Mouse (Mus musculus): ENCODE data around the gene Mitd1. TPM values are rescaled to one million over a fixed set of nuclear protein-coding genes. Genes with fewer than 3 reads are reported as not detected.

Gene Mitd1
- polyA plus RNA-seq, 1 experiment from 2014 or later = 10.3 TPM

GRCm38 (mm10) chr1:37900288-37900687, 10.1 kb upstream of the Mitd1 start:
- 67% methylated on average over 6 of the region's 6 CpGs for WGBS (ENCODE audit: insufficient replicate concordance)
- Histone ChIP-seq H3K27ac (ENCODE audit: low read length) (no peak overlapping the region), H3K36me3 (ENCODE audit: control insufficient read depth, insufficient read depth) (peaks cover 24% of the 10 kb centered on the region), H3K4me1 (ENCODE audit: control insufficient read depth, low read depth, low read length) (no peaks in the 10 kb centered on the region), H3K9me3 (replicated peaks; ENCODE audit: control insufficient read depth, low read length) (no peaks in the 10 kb centered on the region), H3K4me3 (ENCODE audit: low read depth, low read length) (no peak overlapping the region), H3K4me2 (ENCODE audit: low read depth, low read length) (no peak overlapping the region), H3K9ac (ENCODE audit: low read depth, low read length) (no peak overlapping the region), H3K27me3 (ENCODE audit: control insufficient read depth, insufficient read depth, low read depth, low read length) (no peaks in the 10 kb centered on the region)
- ATAC-seq (ENCODE audit: low read depth) = no peak

- Histone ChIP-seq H3K4me1 (ENCODE audit: control insufficient read depth, low read depth, low read length) (no peaks in the 10 kb centered on the region), H3K27ac (ENCODE audit: low read length) (no peak overlapping the region), H3K9me3 (replicated peaks; ENCODE audit: control insufficient read depth, low read length) (no peaks in the 10 kb centered on the region), H3K9ac (ENCODE audit: low read depth, low read length) (no peak overlapping the region), H3K4me3 (ENCODE audit: low read depth, low read length) (no peak overlapping the region), H3K36me3 (ENCODE audit: control insufficient read depth, insufficient read depth) (peaks cover 24% of the 10 kb centered on the region), H3K27me3 (ENCODE audit: control insufficient read depth, insufficient read depth, low read depth, low read length) (no peaks in the 10 kb centered on the region), H3K4me2 (ENCODE audit: low read depth, low read length) (no peak overlapping the region)
- ATAC-seq (ENCODE audit: low read depth) = no peak
- WGBS (ENCODE audit: insufficient replicate concordance) = 66% methylated on average over 4 of the region's 4 CpGs
Observed at GRCm38 (mm10) chr1:37899816-37900215, 9.6 kb upstream of the Mitd1 start.

GRCm38 (mm10) chr1:37894606-37895005, 4.4 kb upstream of the Mitd1 start:
- Histone ChIP-seq H3K4me2 (ENCODE audit: low read depth, low read length) (no peak overlapping the region), H3K4me1 (ENCODE audit: control insufficient read depth, low read depth, low read length) (peaks cover 12% of the 10 kb centered on the region), H3K36me3 (ENCODE audit: control insufficient read depth, insufficient read depth) (peaks cover 28% of the 10 kb centered on the region), H3K27ac (ENCODE audit: low read length) (no peak overlapping the region), H3K9me3 (replicated peaks; ENCODE audit: control insufficient read depth, low read length) (no peaks in the 10 kb centered on the region), H3K4me3 (ENCODE audit: low read depth, low read length) (no peak overlapping the region), H3K9ac (ENCODE audit: low read depth, low read length) (no peak overlapping the region), H3K27me3 (ENCODE audit: control insufficient read depth, insufficient read depth, low read depth, low read length) (no peaks in the 10 kb centered on the region)
- no peak for ATAC-seq (ENCODE audit: low read depth)

GRCm38 (mm10) chr1:37891400-37891799, 1.2 kb upstream of the Mitd1 start:
- H3K4me2 ChIP-seq (ENCODE audit: low read depth, low read length) = peak overlapping the region; percentile 74
- 36% methylated on average over 3 of the region's 3 CpGs for WGBS (ENCODE audit: insufficient replicate concordance)
- peaks cover 26% of the 10 kb centered on the region for H3K4me1 ChIP-seq (ENCODE audit: control insufficient read depth, low read depth, low read length)
- peaks cover 8% of the 10 kb centered on the region; the same call in 1 of the 2 replicates for H3K36me3 ChIP-seq (ENCODE audit: control insufficient read depth, insufficient read depth)
- H3K27me3 ChIP-seq (ENCODE audit: control insufficient read depth, insufficient read depth, low read depth, low read length) = no peaks in the 10 kb centered on the region
- H3K4me3 ChIP-seq (ENCODE audit: low read depth, low read length) = peak overlapping the region; percentile 75
- no peak for ATAC-seq (ENCODE audit: low read depth)
- H3K9ac ChIP-seq (ENCODE audit: low read depth, low read length) = peak overlapping the region; percentile 67
- no peak overlapping the region for H3K27ac ChIP-seq (ENCODE audit: low read length)
- H3K9me3 ChIP-seq (replicated peaks; ENCODE audit: control insufficient read depth, low read length) = no peaks in the 10 kb centered on the region

GRCm38 (mm10) chr1:37889206-37889605, 1.0 kb downstream of the Mitd1 start:
- H3K4me2 ChIP-seq (ENCODE audit: low read depth, low read length) = peak overlapping the region; percentile 74
- no peaks in the 10 kb centered on the region for H3K9me3 ChIP-seq (replicated peaks; ENCODE audit: control insufficient read depth, low read length)
- H3K4me3 ChIP-seq (ENCODE audit: low read depth, low read length) = peak overlapping the region; percentile 75
- H3K36me3 ChIP-seq (ENCODE audit: control insufficient read depth, insufficient read depth) = peaks cover 7% of the 10 kb centered on the region
- WGBS (ENCODE audit: insufficient replicate concordance) = 67% methylated on average over 7 of the region's 7 CpGs
- ATAC-seq (ENCODE audit: low read depth) = no peak
- peak overlapping the region; percentile 67 for H3K9ac ChIP-seq (ENCODE audit: low read depth, low read length)
- H3K27me3 ChIP-seq (ENCODE audit: control insufficient read depth, insufficient read depth, low read depth, low read length) = no peaks in the 10 kb centered on the region
- peak overlapping the region; percentile 84 for H3K27ac ChIP-seq (ENCODE audit: low read length)
- H3K4me1 ChIP-seq (ENCODE audit: control insufficient read depth, low read depth, low read length) = peaks cover 29% of the 10 kb centered on the region

DNA sequence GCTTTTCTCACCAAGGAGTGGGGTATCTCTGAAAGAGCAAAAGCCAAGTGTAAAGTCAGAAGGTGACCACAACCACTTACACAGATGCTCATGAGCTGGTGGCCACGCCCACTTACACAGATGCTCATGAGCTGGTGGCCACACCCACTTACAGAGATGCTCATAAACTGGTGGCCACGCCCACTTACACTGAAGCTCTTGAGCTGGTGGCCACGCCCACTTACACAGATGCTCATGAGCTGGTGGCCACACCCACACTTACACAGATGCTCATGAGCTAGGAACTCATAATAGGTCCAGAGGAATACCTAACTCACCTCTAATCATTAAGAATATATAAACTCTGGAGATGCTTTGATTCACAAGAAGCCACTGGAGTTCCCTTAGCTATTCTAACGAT, 5.8 kb downstream of the Mitd1 start:
- H3K4me1 ChIP-seq (ENCODE audit: control insufficient read depth, low read depth, low read length) = peaks cover 18% of the 10 kb centered on the region
- WGBS (ENCODE audit: insufficient replicate concordance) = 45% methylated on average over 4 of the region's 4 CpGs
- H3K36me3 ChIP-seq (ENCODE audit: control insufficient read depth, insufficient read depth) = peaks cover 23% of the 10 kb centered on the region

GRCm38 (mm10) chr1:37883411-37883810, 6.8 kb downstream of the Mitd1 start:
- Histone ChIP-seq H3K27ac (ENCODE audit: low read length) (no peak overlapping the region), H3K9me3 (replicated peaks; ENCODE audit: control insufficient read depth, low read length) (no peaks in the 10 kb centered on the region), H3K27me3 (ENCODE audit: control insufficient read depth, insufficient read depth, low read depth, low read length) (no peaks in the 10 kb centered on the region), H3K4me3 (ENCODE audit: low read depth, low read length) (no peak overlapping the region), H3K4me2 (ENCODE audit: low read depth, low read length) (no peak overlapping the region), H3K9ac (ENCODE audit: low read depth, low read length) (no peak overlapping the region), H3K4me1 (ENCODE audit: control insufficient read depth, low read depth, low read length) (peaks cover 12% of the 10 kb centered on the region), H3K36me3 (ENCODE audit: control insufficient read depth, insufficient read depth) (peaks cover 28% of the 10 kb centered on the region)
- WGBS (ENCODE audit: insufficient replicate concordance) = 88% methylated on average over 4 of the region's 4 CpGs
- no peak for ATAC-seq (ENCODE audit: low read depth)

More for the DNA sequence above, 5.8 kb downstream of the Mitd1 start:
- Histone ChIP-seq H3K9ac (ENCODE audit: low read depth, low read length) (no peak overlapping the region), H3K4me2 (ENCODE audit: low read depth, low read length) (no peak overlapping the region), H3K27me3 (ENCODE audit: control insufficient read depth, insufficient read depth, low read depth, low read length) (no peaks in the 10 kb centered on the region), H3K9me3 (replicated peaks; ENCODE audit: control insufficient read depth, low read length) (no peaks in the 10 kb centered on the region), H3K4me3 (ENCODE audit: low read depth, low read length) (no peak overlapping the region), H3K27ac (ENCODE audit: low read length) (no peak overlapping the region)
- peak; percentile 41 for ATAC-seq (ENCODE audit: low read depth)

DNA sequence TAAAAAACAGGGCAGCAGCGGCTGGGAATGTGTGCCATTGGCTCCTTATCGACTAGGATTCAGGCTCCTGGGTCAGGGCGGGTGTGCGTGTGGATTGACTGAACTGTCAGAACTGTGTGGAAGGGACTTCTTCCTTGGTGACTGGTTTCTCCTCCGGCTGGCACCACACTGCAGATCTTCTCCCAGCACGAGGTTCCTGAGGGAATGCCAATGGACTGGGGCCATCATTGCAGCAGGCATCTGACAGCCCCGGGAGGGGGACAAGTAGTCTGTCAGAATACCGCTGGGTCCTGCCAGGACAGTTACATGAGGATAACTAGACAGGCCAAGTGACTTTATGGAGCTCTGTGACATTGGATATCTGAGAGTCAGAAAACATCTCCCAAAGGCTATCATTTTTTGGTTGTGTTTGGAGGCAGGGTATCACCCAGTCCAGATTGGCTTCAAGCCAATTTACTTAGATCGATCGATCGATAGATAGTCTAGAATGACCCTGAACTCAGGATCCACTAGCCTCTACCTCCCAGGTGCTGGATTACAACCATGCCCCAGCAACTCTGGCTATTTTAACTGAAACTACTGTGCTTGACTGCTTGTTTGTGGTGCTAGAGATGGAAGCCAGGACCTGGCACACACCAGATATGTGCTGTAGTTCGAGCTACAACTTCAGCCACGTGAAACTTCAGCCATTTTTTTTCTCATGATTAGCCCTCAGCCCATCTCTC, 12.3 kb downstream of the Mitd1 start:
- no peak overlapping the region for H3K9ac ChIP-seq (ENCODE audit: low read depth, low read length)
- WGBS (ENCODE audit: insufficient replicate concordance) = 82% methylated on average over 13 of the region's 13 CpGs
- no peak overlapping the region for H3K27ac ChIP-seq (ENCODE audit: low read length)
- no peak for ATAC-seq (ENCODE audit: low read depth)
- peaks cover 3% of the 10 kb centered on the region for H3K4me1 ChIP-seq (ENCODE audit: control insufficient read depth, low read depth, low read length)
- H3K36me3 ChIP-seq (ENCODE audit: control insufficient read depth, insufficient read depth) = peaks cover 32% of the 10 kb centered on the region
- peaks cover 3% of the 10 kb centered on the region; the same call in 1 of the 2 replicates for H3K9me3 ChIP-seq (replicated peaks; ENCODE audit: control insufficient read depth, low read length)
- no peak overlapping the region for H3K4me2 ChIP-seq (ENCODE audit: low read depth, low read length)
- H3K4me3 ChIP-seq (ENCODE audit: low read depth, low read length) = no peak overlapping the region
- no peaks in the 10 kb centered on the region for H3K27me3 ChIP-seq (ENCODE audit: control insufficient read depth, insufficient read depth, low read depth, low read length)

GRCm38 (mm10) chr1:37873157-37873556, 17.1 kb downstream of the Mitd1 start:
- H3K9me3 ChIP-seq (replicated peaks; ENCODE audit: control insufficient read depth, low read length) = peaks cover 3% of the 10 kb centered on the region; the same call in 1 of the 2 replicates
- WGBS (ENCODE audit: insufficient replicate concordance) = 55% methylated on average over 4 of the region's 4 CpGs
- H3K4me3 ChIP-seq (ENCODE audit: low read depth, low read length) = peak overlapping the region; percentile 68; the same call in 1 of the 2 replicates
- ATAC-seq (ENCODE audit: low read depth) = no peak
- peaks cover 13% of the 10 kb centered on the region for H3K36me3 ChIP-seq (ENCODE audit: control insufficient read depth, insufficient read depth)
- no peak overlapping the region for H3K27ac ChIP-seq (ENCODE audit: low read length)
- peaks cover 12% of the 10 kb centered on the region for H3K4me1 ChIP-seq (ENCODE audit: control insufficient read depth, low read depth, low read length)
- no peak overlapping the region for H3K9ac ChIP-seq (ENCODE audit: low read depth, low read length)
- peak overlapping the region; percentile 84 for H3K4me2 ChIP-seq (ENCODE audit: low read depth, low read length)
- no peaks in the 10 kb centered on the region for H3K27me3 ChIP-seq (ENCODE audit: control insufficient read depth, insufficient read depth, low read depth, low read length)
